Mouse (Mus musculus) hindbrain, embryonic 16.5 days (tissue): Measurements from ENCODE around the gene Tet3. TPM values are rescaled to one million over a fixed set of nuclear protein-coding genes. Genes with fewer than 3 reads are reported as not detected.

Experiments
- ATAC-seq: fragments of 200-750 bp; cut with Nextera tagmentation; 2 replicates; pipeline ENCODE4 v1.8.0; 2017; ENCODE audit warnings: moderate TSS enrichment, moderate library complexity
- H3K27ac ChIP-seq: fragments of 300-500 bp; sonication (generic); 2 replicates; pipeline ENCODE4 v1.5.1; 2014; ENCODE audit warnings: low read depth, mild to moderate bottlenecking, control low read depth, low read length, moderate library complexity
- H3K27me3 ChIP-seq: fragments of 300-500 bp; sonication (generic); replicated peaks from 2 replicates; pipeline ENCODE4 v1.6.1; 2014; ENCODE audit warnings: low read length; ENCODE audit not compliant: control insufficient read depth, insufficient read depth
- H3K36me3 ChIP-seq: fragments of 300-500 bp; sonication (generic); 2 replicates; pipeline ENCODE4 v1.6.1; 2014; ENCODE audit warnings: mild to moderate bottlenecking, low read length, moderate library complexity, mixed read lengths; ENCODE audit not compliant: control insufficient read depth, insufficient read depth
- H3K4me1 ChIP-seq: fragments of 300-500 bp; sonication (generic); 2 replicates; pipeline ENCODE4 v1.6.1; 2014; ENCODE audit warnings: low read depth, low read length; ENCODE audit not compliant: control insufficient read depth, insufficient read depth
- H3K4me2 ChIP-seq: fragments of 300-500 bp; sonication (generic); 2 replicates; pipeline ENCODE4 v1.6.1; 2014; ENCODE audit warnings: mild to moderate bottlenecking, low read length, control low read depth, moderate library complexity
- H3K4me3 ChIP-seq: fragments of 300-500 bp; sonication (generic); 2 replicates; pipeline ENCODE4 v1.5.1; 2014; ENCODE audit warnings: mild to moderate bottlenecking, low read length, control low read depth, moderate library complexity
- H3K9ac ChIP-seq: fragments of 300-500 bp; sonication (generic); 2 replicates; pipeline ENCODE4 v1.6.1; 2014; ENCODE audit warnings: low read depth, mild to moderate bottlenecking, control low read depth, low read length, moderate library complexity
- H3K9me3 ChIP-seq: fragments of 300-500 bp; sonication (generic); 2 replicates; pipeline ENCODE4 v1.6.1; 2014; ENCODE audit warnings: mild to moderate bottlenecking, low read length, moderate library complexity; ENCODE audit not compliant: control insufficient read depth
- WGBS: fragments of 180-500 bp; shearing (Covaris S2); extraction: QIAGEN DNeasy Blood & Tissue Kit; methylation state at CpG from one replicate; pipeline ENCODE4 v1.1.7; 2014; 5-methylcytosine and 5-hydroxymethylcytosine counted together
- polyA plus RNA-seq: library from polyadenylated mRNA; unstranded; fragments of >200 nt; fragmentation: Nextera tagmentation; extraction: Ambion mirVana; gene quantifications from 2 replicates; pipeline ENCODE4 v1.2.1, GENCODE M21; 2015

Gene Tet3
- 51.4 and 62.2 TPM in 2 replicates for polyA plus RNA-seq

DNA sequence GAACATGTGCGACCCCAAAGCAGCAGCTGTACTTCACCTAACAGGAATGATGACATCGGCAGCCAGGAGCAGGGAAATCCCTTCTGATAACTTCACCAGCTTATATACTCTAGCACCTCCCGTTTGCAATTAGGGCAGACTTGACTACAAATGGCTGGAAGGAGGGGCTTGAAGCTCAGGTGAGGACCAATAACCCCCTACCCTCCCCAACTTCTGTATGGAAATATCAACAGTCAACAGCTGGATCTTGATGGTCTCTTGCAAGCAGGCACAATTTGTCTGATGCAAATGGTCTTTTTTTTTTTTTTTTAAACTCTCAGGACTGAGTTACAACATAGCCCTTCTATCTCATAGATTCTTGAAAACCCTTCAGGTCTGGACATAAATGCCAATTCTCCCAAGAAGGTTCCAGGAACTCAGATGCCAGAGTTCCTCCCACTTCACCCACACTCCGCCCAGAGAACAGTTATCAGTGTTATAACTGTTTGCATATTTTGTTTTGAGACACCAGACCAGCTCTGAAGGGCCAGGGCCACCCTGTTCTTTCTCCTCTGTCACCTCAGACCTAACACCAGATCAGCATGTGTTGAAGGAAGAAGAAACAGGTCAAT lies at the start of gene Tet3:
Gene Tet3 (minus strand): TSS at position 51 of the 611 bp plus-strand sequence.
- Histone ChIP-seq H3K9ac (no peak within 1 kb of the TSS), H3K9me3 (no peaks in the 10 kb centered on the region), H3K4me1 (peaks cover 23% of the 10 kb centered on the region), H3K27me3 (no peaks in the 10 kb centered on the region), H3K27ac (no peak within 1 kb of the TSS), H3K4me2 (no peak within 1 kb of the TSS; the same call in 1 of the 2 replicates), H3K36me3 (no peaks in the 10 kb centered on the region), H3K4me3 (no peak within 1 kb of the TSS)
- WGBS = 86% methylated on average over 4 of the region's 4 CpGs
- no peak for ATAC-seq

DNA sequence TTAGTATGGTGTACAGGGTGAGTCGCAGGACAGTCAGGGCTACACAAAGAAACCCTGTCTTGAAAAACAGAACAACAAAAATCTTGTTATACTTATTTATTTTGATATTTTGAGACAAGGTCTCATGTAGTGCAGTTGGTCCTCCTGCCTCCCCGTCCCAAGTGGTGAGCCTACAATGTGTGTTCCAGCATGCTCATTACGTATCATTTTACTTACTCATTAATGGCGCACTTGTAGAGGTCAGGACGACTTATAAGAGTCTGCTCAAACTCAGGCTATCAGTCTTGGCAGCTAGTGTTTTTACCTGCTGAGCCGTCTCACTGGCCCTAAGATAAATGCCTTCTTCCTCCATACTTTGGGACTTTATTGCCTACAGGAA lies 48.3 kb upstream of the Tet3 start:
- H3K4me3 ChIP-seq = peak overlapping the region; percentile 87
- H3K36me3 ChIP-seq = no peaks in the 10 kb centered on the region
- ATAC-seq = peak; percentile 35; the same call in 1 of the 2 replicates
- peaks cover 13% of the 10 kb centered on the region for H3K4me1 ChIP-seq
- H3K4me2 ChIP-seq = peak overlapping the region; percentile 79
- H3K27ac ChIP-seq = peak overlapping the region; percentile 96
- H3K9ac ChIP-seq = peak overlapping the region; percentile 59
- 39% methylated on average over 6 of the region's 6 CpGs for WGBS
- no peaks in the 10 kb centered on the region for H3K9me3 ChIP-seq
- H3K27me3 ChIP-seq = no peaks in the 10 kb centered on the region

DNA sequence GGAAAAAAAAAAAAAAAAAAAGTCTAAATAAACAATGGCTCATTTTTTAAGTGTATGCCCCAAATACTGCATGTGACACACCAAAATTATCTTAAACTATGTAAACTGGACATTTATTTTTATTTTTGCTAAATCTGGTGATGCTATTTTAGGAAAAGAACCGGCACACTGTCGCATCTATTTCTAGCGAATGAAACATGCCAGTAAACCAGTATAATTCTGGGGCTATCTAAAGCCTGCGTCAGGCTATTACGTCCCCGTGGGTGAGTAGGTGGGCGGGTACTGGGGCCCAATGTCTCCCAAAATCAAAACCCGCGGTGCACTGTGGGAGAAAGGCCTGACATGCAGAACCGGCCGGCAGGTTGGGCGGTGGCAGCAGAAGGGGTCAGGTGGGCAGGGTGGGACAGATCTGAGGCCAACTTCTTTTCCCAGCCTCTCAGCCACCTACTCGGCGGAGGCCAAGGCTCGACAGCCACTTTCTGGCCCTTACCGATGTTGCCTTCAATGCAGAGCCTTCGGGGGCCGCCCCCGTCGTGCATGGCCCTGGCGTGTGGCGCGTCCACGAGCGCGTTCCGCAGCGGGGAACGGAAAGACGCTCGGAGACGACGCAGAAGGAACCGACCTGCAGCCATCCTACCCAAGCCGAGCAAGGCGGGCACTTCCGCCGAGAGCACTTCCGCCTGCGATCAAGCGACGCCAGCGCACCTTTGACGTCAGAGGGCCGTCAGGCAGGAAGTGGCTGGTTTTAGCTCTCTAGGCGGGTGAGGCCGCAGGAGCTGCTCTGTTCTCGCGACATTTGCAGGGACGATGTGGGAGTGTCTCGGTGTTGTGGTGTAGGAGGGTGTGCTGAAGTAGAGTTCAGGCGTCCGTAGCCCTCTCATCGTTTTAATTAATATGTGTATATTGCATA lies 47.6 kb upstream of the Tet3 start, which contains the start of gene Dguok:
Gene Dguok (minus strand): TSS at position 712 of the 910 bp plus-strand sequence.
- H3K4me1 ChIP-seq = peaks cover 13% of the 10 kb centered on the region
- no peaks in the 10 kb centered on the region for H3K27me3 ChIP-seq
- peak; percentile 99 for ATAC-seq
- H3K27ac ChIP-seq = peak within 1 kb of the TSS; percentile 96
- H3K36me3 ChIP-seq = no peaks in the 10 kb centered on the region
- WGBS = under 1% methylated on average over 53 of the region's 54 CpGs
- H3K9me3 ChIP-seq = no peaks in the 10 kb centered on the region
- peak within 1 kb of the TSS; percentile 91 for H3K9ac ChIP-seq
- H3K4me2 ChIP-seq = peak within 1 kb of the TSS; percentile 79
- peak within 1 kb of the TSS; percentile 87 for H3K4me3 ChIP-seq

DNA sequence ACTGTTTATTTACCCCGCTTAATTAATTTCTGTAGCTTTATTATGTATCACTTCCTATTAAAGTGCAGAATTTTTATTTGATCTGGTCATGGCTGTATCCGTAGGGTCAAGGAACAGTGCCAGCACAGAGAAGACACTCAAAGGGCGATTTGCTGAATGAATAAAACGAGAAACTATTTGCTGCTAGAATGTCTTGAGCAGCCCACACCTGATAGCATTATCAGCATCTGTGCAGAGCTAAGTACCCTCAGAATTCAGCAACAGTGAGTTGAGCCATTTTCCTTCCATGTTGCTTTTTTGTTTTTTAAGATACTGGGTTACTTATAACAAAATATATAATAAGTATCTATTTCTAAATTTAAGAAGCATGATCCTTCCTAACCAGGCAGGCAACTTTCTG lies 46.7 kb upstream of the Tet3 start:
- H3K4me1 ChIP-seq = peaks cover 13% of the 10 kb centered on the region
- peak overlapping the region; percentile 87 for H3K4me3 ChIP-seq
- no peaks in the 10 kb centered on the region for H3K9me3 ChIP-seq
- no peaks in the 10 kb centered on the region for H3K27me3 ChIP-seq
- no peak overlapping the region for H3K27ac ChIP-seq
- H3K4me2 ChIP-seq = peak overlapping the region; percentile 79
- no peak for ATAC-seq
- no peaks in the 10 kb centered on the region for H3K36me3 ChIP-seq
- H3K9ac ChIP-seq = no peak overlapping the region
- 92% methylated on average over 4 of the region's 4 CpGs for WGBS

DNA sequence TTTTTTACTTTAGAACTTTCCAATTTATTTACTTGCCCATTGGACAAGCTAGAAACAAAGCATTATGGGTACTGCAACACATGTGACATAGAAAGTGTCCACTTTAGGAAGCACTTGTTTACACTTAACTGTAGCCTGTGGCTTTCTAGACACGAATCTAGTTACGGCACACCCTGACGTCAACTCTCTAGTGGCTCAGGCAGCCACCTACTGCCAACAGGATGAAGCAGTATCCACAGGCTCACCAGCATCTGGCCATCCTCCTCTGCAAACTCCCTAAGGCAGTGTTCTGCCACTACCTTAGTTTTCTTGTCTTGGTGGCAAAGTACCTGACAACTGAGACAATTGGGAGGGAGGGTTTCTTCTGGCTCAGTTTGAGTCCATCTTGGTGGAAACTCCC lies 44.5 kb upstream of the Tet3 start:
- H3K27me3 ChIP-seq = no peaks in the 10 kb centered on the region
- no peak overlapping the region for H3K4me3 ChIP-seq
- no peak overlapping the region for H3K27ac ChIP-seq
- no peak overlapping the region for H3K9ac ChIP-seq
- peaks cover 13% of the 10 kb centered on the region for H3K4me1 ChIP-seq
- ATAC-seq = no peak
- WGBS = 81% methylated on average over 3 of the region's 3 CpGs
- no peak overlapping the region for H3K4me2 ChIP-seq
- H3K36me3 ChIP-seq = no peaks in the 10 kb centered on the region
- H3K9me3 ChIP-seq = no peaks in the 10 kb centered on the region

DNA sequence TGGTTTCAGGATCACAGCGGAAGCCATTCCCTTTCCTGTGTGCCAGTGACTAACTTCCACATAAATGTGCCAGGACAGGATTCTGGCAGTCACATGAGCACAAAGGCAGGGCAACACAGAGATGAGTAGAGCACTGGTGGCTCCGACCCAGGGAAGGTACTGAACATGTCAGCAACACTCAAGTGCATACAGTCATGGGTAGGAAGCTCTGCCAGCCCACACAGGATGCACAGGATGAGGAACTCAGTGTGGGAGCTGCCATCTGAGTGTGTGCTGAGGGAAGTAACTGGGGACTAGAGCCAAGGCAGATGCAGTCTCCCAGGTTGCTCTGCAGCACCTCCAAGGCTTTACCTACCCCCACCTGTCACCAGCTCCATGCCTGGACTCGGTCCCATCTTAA lies 43.8 kb upstream of the Tet3 start:
- H3K9ac ChIP-seq = no peak overlapping the region
- no peak for ATAC-seq

DNA sequence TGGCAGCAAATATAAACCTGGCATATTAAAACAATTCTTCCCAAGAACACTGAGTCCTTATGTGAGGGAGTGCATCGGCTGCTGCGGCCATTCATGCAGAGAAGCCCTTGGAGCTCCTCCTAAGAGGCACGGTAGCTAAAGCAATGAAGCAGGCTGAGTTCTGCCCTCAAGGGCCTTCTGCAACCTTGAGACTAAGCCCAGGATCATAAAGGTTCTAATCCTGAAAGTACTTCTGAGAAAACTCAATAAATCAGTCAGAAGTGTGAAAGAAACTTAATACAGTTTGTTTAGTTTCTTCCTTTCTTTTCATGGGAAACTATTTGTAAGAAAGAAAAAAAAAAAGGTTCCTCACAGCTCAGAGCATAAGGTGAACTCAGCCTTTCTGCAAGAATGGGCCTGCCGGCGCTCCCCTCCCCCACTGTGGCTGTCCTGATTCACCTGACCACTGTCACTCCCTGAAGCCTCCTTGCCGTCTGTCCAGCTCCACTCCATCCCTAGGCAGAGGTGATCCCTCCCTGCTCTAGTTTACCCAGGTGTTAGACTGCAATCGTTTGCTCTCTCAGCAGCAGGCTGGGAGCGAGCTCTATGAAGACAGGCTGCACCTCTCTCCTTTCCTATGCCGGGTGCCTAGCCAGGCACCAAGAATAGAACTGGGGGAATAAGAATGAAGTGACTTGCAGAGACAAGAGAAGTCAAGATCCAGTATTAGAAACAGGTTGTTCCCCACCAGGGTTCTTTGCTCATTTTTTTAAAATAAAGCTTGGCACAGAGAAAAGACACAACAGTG lies 42.8 kb upstream of the Tet3 start:
- ATAC-seq = no peak
- peak overlapping the region; percentile 37; the same call in 1 of the 2 replicates for H3K9ac ChIP-seq
- no peaks in the 10 kb centered on the region for H3K9me3 ChIP-seq
- peaks cover 11% of the 10 kb centered on the region for H3K4me1 ChIP-seq
- H3K4me2 ChIP-seq = no peak overlapping the region
- H3K27me3 ChIP-seq = no peaks in the 10 kb centered on the region
- H3K27ac ChIP-seq = no peak overlapping the region
- no peaks in the 10 kb centered on the region for H3K36me3 ChIP-seq
- 75% methylated on average over 9 of the region's 9 CpGs for WGBS
- H3K4me3 ChIP-seq = no peak overlapping the region

More for the DNA sequence above, 43.8 kb upstream of the Tet3 start:
- Histone ChIP-seq H3K4me3 (no peak overlapping the region), H3K9me3 (no peaks in the 10 kb centered on the region), H3K36me3 (no peaks in the 10 kb centered on the region), H3K4me2 (no peak overlapping the region), H3K4me1 (peaks cover 13% of the 10 kb centered on the region), H3K27me3 (no peaks in the 10 kb centered on the region), H3K27ac (no peak overlapping the region)
- 91% methylated on average over 3 of the region's 3 CpGs for WGBS

DNA sequence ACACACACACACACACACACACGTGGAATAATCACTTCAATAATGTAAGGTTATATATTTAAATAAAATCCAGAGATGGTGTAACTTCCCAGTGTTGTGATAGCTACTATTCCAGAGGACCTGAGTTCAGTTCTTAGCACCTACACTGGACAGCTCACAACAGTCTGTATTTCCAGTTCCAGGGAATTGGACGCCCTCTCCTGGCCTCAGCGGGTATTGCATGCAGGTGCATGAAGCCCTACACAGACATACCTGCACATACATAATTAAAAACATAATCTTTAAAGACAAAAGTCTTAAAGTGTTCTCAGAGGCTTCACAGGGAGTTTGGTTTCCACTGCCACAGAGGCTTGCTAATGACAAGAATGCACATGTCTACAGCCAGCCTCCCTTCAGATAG lies 41.6 kb upstream of the Tet3 start:
- H3K9me3 ChIP-seq = no peaks in the 10 kb centered on the region
- ATAC-seq = no peak
- WGBS = 68% methylated on average over 3 of the region's 3 CpGs
- no peak overlapping the region for H3K4me3 ChIP-seq
- peaks cover 7% of the 10 kb centered on the region; the same call in 1 of the 2 replicates for H3K4me1 ChIP-seq
- no peak overlapping the region for H3K9ac ChIP-seq
- H3K4me2 ChIP-seq = no peak overlapping the region
- H3K27me3 ChIP-seq = no peaks in the 10 kb centered on the region
- no peak overlapping the region for H3K27ac ChIP-seq
- H3K36me3 ChIP-seq = 0 out of 2 replicates have a peak, but pooled peaks cover 3% of the 10 kb centered on the region
